Comparison of ENCODE assay signal across 20 mouse cellular contexts in genomic region chr5:91609511-91610300, GRCm38 (mm10).
A peak's percentile ranks its signal among the peaks of the same experiment; 100 is the strongest.
DNase-seq lines count a peak whose midpoint lies in the region; ATAC-seq and TF ChIP-seq lines count a peak whose summit lies in the region.
"Had no signal": no experiment of that assay in that cellular context is flagged by ENCODE, and none has a peak within 500 bp of the region (broad histone marks: within the 10 kb centered on the region; RNA-seq: fewer than 3 reads in every experiment).

No protein-coding gene starts in this region.

- ATAC-seq in intestine, embryonic 15.5 days, result peak; percentile 92
- ATAC-seq in stomach, embryonic 15.5 days (ENCODE audit: insufficient read depth, low FRiP score, low read depth), result peak; percentile 63
- no peak for ATAC-seq in forebrain, postnatal 0 days
- ATAC-seq in erythroblast, adult 5-6 weeks (replicated peaks; ENCODE audit: low FRiP score, poor library complexity, severe bottlenecking), result no peak
- ATAC-seq: forebrain, embryonic 14.5 days had no signal

- H3K4me1 ChIP-seq in intestine, embryonic 15.5 days (replicated peaks), result no peaks in the 10 kb centered on the region
- 0 out of 2 replicates have a peak, but pooled peaks cover 3% of the 10 kb centered on the region for H3K4me1 ChIP-seq in stomach, embryonic 15.5 days
- H3K4me1 ChIP-seq in forebrain, postnatal 0 days (ENCODE audit: insufficient read depth), result no peaks in the 10 kb centered on the region
- H3K4me1 ChIP-seq: limb, embryonic 12.5 days; liver, embryonic 13.5 days; lung, embryonic 15.5 days; midbrain, embryonic 12.5 days; neural tube, embryonic 13.5 days had no signal

- no peak overlapping the region for H3K27ac ChIP-seq in intestine, embryonic 15.5 days
- H3K27ac ChIP-seq in stomach, embryonic 15.5 days, result no peak overlapping the region; the same call in 1 of the 2 replicates
- H3K27ac ChIP-seq in forebrain, postnatal 0 days (ENCODE audit: low read depth, low read length), result no peak overlapping the region
- H3K27ac ChIP-seq: heart, embryonic 10.5 days; limb, embryonic 12.5 days; liver, embryonic 13.5 days; lung, embryonic 15.5 days; midbrain, embryonic 12.5 days; neural tube, embryonic 13.5 days had no signal

- no peak overlapping the region for H3K4me2 ChIP-seq in intestine, embryonic 15.5 days (replicated peaks)
- no peak overlapping the region for H3K4me2 ChIP-seq in stomach, embryonic 15.5 days
- H3K4me2 ChIP-seq in forebrain, postnatal 0 days (ENCODE audit: low read depth), result no peak overlapping the region
- H3K4me2 ChIP-seq: limb, embryonic 12.5 days; liver, embryonic 13.5 days; lung, embryonic 15.5 days; midbrain, embryonic 12.5 days; neural tube, embryonic 13.5 days had no signal

- no peak for TF ChIP-seq CTCF in forebrain, postnatal 0 days (IDR thresholded peaks at IDR 0.05; ENCODE audit: low read depth)

- no peaks in the 10 kb centered on the region for H3K36me3 ChIP-seq in intestine, embryonic 15.5 days
- no peaks in the 10 kb centered on the region for H3K36me3 ChIP-seq in stomach, embryonic 15.5 days
- H3K36me3 ChIP-seq in forebrain, postnatal 0 days (ENCODE audit: insufficient read depth), result no peaks in the 10 kb centered on the region
- H3K36me3 ChIP-seq: limb, embryonic 12.5 days; liver, embryonic 13.5 days; lung, embryonic 15.5 days; midbrain, embryonic 12.5 days; neural tube, embryonic 13.5 days had no signal

- WGBS in intestine, embryonic 15.5 days, result 59% methylated on average over 3 of the region's 3 CpGs
- WGBS in stomach, embryonic 15.5 days, result 77% methylated on average over 3 of the region's 3 CpGs
- 85% methylated on average over 3 of the region's 3 CpGs for WGBS in forebrain, postnatal 0 days

- no peak overlapping the region for H3K4me3 ChIP-seq in intestine, embryonic 15.5 days (replicated peaks)
- H3K4me3 ChIP-seq in stomach, embryonic 15.5 days (replicated peaks), result no peak overlapping the region
- H3K4me3 ChIP-seq in forebrain, postnatal 0 days (ENCODE audit: low read depth, low read length), result no peak overlapping the region
- H3K4me3 ChIP-seq: heart, embryonic 10.5 days; limb, embryonic 12.5 days; liver, embryonic 13.5 days; lung, embryonic 15.5 days; midbrain, embryonic 12.5 days; neural tube, embryonic 13.5 days had no signal

- no peak overlapping the region for H3K9ac ChIP-seq in intestine, embryonic 15.5 days
- no peak overlapping the region for H3K9ac ChIP-seq in stomach, embryonic 15.5 days
- no peak overlapping the region for H3K9ac ChIP-seq in forebrain, postnatal 0 days
- H3K9ac ChIP-seq: limb, embryonic 12.5 days; liver, embryonic 13.5 days; lung, embryonic 15.5 days; midbrain, embryonic 12.5 days; neural tube, embryonic 13.5 days had no signal

- peak; percentile 72 for DNase-seq in 3T3-L1 (ENCODE audit: low read depth, low spot score)
- DNase-seq in Muller cell, postnatal 12 days (ENCODE audit: inconsistent ontology term), result peak; percentile 25
- no peak for DNase-seq in forebrain, postnatal 0 days
- DNase-seq in cerebellum, postnatal 14 days, result no peak
- DNase-seq: adrenal gland, postnatal 36 days; cerebellum, adult 18-20 months; gastrocnemius, postnatal 36 days; kidney, adult 8-10 months; liver, embryonic 13.5 days; lung, postnatal 4 days; thymus, postnatal 25 days had no signal

- no peaks in the 10 kb centered on the region for H3K9me3 ChIP-seq in intestine, embryonic 15.5 days
- H3K9me3 ChIP-seq in stomach, embryonic 15.5 days, result no peaks in the 10 kb centered on the region
- H3K9me3 ChIP-seq in forebrain, postnatal 0 days (ENCODE audit: low read length), result no peaks in the 10 kb centered on the region
- H3K9me3 ChIP-seq: heart, embryonic 10.5 days; limb, embryonic 12.5 days; liver, embryonic 13.5 days; lung, embryonic 15.5 days; midbrain, embryonic 12.5 days; neural tube, embryonic 13.5 days had no signal

- H3K27me3 ChIP-seq in intestine, embryonic 15.5 days (replicated peaks), result no peaks in the 10 kb centered on the region
- no peaks in the 10 kb centered on the region for H3K27me3 ChIP-seq in stomach, embryonic 15.5 days (replicated peaks)
- no peaks in the 10 kb centered on the region for H3K27me3 ChIP-seq in forebrain, postnatal 0 days (ENCODE audit: insufficient read depth, low read length)
- H3K27me3 ChIP-seq: limb, embryonic 12.5 days; liver, embryonic 13.5 days; midbrain, embryonic 12.5 days; neural tube, embryonic 13.5 days had no signal

Comparison
In these comparisons a context has a peak if more than half of its experiments do, and no peak if none do; other contexts are left out.
1. DNase-seq: peak in 3T3-L1 (single experiment) and Muller cell, postnatal 12 days (single experiment); none in forebrain, postnatal 0 days (single experiment) and cerebellum, postnatal 14 days (0 of 2).
2. ATAC-seq: peak in intestine, embryonic 15.5 days (single experiment) and stomach, embryonic 15.5 days (single experiment); none in forebrain, postnatal 0 days (single experiment) and erythroblast, adult 5-6 weeks (single experiment).